Mouse (Mus musculus) urinary bladder, adult 18-20 months (tissue): ENCODE data around the gene Adamts15.

Source experiments
- DNase-seq, 2 experiments: peaks; one replicate each; pipeline ENCODE4 v3.0.0; 2022; ENCODE audit warnings: low spot score in 2 of 2, mixed read lengths in 2 of 2

The Adamts15 gene

DNA sequence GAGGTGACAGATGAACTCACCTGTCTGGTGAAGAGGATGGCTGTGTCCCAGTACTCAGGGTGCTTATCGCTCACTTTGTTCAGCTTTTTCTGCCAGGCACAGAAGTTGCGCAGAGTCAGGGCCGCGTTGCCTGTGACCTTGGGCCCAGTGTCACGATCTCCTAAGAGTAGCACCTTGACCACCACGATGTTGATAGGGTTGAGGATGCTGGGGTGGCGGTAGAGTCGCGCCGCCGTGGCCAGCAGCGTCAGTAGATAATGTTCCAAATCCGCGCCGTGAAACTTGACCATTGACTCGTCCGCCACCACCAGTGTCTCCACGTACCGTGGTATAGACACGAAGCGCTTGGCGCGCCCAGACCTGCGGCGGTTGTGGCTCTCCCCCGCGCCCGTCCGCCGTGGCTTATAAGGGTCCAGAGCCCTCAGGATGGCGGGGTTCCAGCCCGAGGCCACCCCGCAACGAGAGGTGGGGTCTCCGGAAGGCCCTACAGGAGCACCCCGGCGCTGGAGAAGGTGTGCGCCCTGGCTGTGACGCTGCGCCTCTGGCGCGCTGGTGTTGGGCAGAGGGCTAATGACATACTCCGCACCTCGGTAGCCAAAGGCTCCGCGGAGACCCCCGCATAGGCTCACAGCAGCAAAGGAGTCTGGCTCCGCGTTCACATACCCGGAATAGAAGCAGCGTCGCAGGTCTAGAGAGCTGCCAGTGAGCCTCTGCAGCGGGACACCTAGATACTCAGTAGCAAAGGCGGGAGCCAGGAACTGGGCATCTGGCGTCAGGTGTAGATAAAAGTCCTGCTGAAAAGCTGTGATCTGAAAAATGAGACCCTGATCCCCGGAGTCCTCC, 770 bp downstream of the Adamts15 start:
- DNase-seq: peak in 1 of 2 experiments; percentile 25

DNA sequence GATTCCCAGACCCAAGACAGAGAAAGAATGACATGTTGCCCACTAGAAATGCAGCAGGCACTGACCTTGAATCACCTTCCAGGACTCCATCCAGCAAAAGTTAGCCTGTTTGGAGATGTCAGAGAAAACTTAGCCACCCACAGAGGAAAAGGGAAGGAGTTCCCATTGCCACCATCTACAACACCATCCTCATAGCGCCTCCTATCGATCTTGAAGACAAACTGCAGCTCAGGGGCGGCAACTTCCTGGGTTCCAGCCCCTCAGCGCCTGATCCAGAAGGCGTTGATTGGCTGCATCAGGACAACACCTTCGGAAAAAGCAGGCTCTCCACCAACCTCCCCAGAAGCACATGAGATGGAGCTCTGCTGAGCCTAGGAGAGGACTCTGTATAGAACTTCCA, 1.5 kb downstream of the Adamts15 start:
- no peak for DNase-seq

DNA sequence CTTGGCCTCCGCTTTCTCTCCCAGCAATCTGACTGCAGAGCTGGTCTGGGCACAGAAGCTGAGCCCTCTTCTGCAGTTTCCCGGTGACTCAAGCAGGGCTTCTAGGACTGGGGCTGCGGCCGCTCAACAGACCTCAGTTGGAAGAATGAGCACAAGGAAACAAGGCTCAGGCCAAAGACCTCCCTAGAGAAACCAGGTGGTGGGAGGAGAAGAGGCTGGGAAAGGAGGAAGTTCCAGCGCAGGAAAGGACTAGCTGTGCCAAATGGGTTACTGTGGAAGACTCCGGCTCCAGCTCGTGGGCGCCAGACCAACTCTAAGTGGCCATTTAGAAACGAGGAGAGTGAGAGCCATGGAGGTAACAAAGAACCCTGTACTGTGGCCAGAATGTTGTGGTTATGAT, 2.6 kb downstream of the Adamts15 start:
- no peak for DNase-seq

DNA sequence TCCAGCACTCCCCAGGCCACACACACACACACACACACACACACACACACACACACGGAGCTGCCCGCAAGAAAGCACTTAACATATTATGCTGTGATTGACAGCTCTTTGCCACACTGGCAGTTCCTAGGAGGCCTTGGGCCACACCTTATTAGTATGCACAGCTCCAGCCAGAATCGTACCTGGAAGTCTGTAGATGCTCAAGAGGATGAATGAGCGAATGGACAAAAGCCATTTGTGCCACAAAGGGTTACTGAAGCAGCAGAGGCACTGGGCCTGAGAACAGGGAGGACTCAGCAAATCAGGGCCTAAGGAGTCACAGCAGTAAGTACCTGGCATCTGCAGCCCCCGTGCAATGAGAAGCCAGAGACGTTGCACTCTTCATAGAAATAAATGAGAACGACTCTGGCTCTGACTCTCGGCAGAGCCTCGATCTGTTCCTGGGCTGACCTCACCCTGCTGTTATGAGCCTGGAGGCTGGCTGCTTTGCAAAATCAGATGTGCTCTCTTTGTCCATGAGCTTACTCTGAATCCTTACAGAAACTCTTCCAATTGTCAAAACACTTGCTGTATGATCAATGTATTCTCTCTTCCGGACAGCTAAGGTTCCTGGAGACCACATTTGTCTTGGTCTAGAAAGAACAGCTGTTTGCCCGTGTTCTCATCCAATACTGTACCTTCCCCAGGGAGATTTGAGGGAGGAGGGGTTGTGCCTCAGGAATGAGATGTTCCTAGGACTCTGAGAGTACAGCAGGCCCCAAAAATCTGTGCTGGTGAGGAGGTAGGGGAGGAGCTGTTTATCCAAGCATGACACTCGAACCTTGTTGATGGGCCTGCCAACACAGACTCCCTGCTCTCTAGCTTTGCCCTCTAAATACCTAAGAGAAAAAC, 3.5 kb downstream of the Adamts15 start:
- no peak for DNase-seq

- no peak for DNase-seq
Measured at GRCm38 (mm10) chr9:30916266-30916968, 5.8 kb downstream of the Adamts15 start.

DNA sequence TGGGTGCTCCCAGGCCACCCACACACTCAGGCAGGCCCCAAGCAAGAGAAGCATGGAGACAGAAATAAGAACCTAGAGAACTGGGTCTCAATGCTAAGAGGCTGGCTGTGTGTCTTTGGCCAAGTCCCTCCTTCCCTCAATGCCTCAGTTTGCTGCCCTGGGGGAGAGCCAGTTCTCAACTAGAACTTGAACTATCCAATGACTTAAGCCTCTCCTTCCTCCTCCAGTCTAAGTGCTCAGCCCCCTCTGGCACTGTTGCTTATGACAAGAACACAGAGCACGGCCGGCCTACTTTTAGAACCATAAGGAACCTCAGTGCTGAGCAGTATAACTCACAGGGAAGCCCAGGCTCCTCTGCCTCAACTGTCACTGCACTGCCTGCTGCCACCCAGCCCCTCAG, 8.0 kb downstream of the Adamts15 start:
- DNase-seq: no peak

- DNase-seq: no peak
Measured at GRCm38 (mm10) chr9:30913429-30913828, 8.8 kb downstream of the Adamts15 start.

- no peak for DNase-seq
Measured at GRCm38 (mm10) chr9:30912161-30912560, 10.1 kb downstream of the Adamts15 start.

GRCm38 (mm10) chr9:30910491-30910890, 11.8 kb downstream of the Adamts15 start:
- DNase-seq: no peak

- no peak for DNase-seq
Measured at GRCm38 (mm10) chr9:30908973-30909372, 13.3 kb downstream of the Adamts15 start.

GRCm38 (mm10) chr9:30908296-30908690, 14.0 kb downstream of the Adamts15 start:
- no peak for DNase-seq

GRCm38 (mm10) chr9:30907677-30908295, 14.5 kb downstream of the Adamts15 start:
- DNase-seq: no peak

DNA sequence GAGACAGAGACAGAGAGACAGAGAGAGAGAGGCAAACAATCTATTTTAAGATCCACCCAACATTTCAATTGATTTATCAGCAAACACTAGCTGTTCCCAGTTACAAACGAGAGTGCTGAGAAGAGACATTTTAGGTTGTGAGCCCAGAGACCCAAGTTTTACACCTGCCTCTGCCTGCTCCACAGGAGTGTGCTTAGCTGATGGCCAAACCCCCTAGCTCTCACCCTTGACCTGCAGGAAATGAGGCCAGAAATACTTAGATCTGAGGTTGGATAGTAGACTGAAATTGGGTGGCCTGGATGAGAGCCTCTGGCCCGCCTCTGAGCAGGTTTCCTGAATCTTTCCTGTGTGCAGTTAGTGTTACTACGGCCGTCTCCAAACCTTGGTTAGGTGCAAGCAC, 15.8 kb downstream of the Adamts15 start:
- no peak for DNase-seq

DNA sequence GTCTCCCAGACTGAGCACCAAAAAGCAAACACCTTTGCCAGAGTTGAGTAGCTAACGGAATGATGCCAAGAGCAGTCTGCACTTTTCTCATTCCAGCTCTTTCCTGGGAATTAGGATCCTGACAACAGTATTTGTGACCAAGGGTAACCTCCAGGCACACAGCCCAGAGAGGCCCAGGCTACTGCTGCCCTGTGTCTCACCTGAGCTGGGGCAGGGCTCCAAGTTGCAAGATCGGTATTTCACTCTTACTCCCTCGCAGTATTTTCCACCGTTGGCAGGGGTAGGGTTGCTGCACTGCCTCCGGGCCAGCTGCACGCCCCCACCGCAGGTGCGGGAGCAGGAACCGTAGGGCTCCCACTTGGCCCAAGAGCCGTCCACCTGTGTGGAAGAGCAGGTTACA, 16.4 kb downstream of the Adamts15 start:
- DNase-seq: no peak

DNA sequence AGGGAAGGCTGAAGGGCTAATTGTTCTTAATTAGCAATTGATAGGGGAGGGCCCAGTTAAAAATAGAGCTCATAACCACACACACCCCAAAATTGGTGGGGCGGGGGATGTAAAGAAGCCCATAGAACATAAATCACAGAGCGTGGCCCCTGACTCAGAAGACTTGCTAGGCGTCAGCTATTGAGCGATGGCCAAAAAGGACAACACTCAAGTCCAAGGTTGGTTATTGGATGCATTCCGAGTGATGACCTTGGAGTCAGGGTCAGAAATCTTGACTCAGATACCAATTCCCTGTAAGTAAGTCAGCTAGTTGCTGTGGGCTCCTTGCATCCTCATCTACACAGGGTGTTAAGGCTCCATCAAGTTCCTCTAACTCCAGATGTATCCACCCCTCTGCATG, 19.0 kb downstream of the Adamts15 start:
- DNase-seq: no peak

GRCm38 (mm10) chr9:30902641-30903040, 19.6 kb downstream of the Adamts15 start:
- no peak for DNase-seq

- no peak for DNase-seq
Measured at GRCm38 (mm10) chr9:30902152-30902551, 20.1 kb downstream of the Adamts15 start.

DNA sequence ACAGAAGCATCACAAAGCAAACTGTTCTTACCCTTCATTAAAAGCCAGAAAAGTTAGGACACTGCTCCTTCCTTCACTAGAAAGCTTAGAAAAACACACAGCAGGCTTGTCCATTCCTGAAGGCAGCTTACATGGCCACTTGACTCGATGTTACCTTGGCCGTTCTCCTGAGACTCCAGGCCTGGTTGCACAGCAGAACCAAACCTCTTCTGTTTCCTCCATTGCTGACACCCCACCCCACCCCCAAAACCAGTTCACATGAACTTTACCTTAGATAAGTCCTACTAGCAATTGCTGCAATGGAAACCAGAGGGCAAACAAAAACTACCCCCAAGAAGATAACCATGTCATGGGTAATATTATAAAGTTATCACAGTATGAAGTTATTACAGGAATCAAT, 25.1 kb downstream of the Adamts15 start:
- DNase-seq: no peak

DNA sequence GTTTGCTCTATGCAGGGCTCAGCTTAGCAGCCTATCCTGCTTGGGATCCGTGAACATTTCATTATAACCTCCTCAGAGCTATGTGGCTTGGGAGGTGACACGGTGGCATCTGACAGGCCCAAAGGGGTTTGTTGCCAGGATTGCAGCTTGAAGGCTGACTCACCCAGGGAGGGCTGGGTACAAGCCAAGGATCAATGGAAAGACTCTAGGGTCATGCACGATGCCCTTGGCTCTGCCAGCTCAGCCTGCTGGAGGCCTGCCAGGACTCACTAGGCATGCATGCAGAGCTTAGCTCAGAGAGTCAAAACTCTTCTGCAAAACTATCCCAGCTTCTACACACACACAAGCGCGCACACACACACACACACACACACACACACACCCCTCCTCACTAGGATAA, 25.5 kb downstream of the Adamts15 start:
- DNase-seq: peak; percentile 79 to 88

GRCm38 (mm10) chr9:30895618-30896017, 26.6 kb downstream of the Adamts15 start:
- DNase-seq: no peak

- no peak for DNase-seq
Measured at GRCm38 (mm10) chr9:30886276-30886675, 36.0 kb downstream of the Adamts15 start.

DNA sequence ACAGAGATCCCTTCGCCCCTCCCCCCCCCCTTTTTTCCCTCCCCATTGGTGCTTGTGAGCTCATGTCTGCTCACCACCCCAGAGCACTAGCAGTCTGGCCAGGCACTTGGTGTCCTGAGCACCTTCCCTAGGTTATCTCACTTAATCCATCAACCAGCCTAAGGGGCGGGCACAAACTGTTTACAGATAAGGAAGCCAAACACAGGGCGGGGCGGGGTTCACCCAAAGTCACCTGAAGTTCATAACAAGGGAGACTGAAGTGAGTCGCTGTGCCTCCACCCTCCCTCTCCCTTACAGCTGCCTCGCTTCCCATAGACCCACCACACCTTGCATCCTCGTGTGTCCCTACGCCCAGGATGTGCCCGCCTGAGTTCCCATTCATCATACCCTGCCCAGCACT, 41.7 kb downstream of the Adamts15 start:
- DNase-seq: peak; percentile 63 to 77
